12 mouse cellular contexts compared by ENCODE assay signal in genomic region chr4:154787960-154788702, GRCm38 (mm10). TPM values are rescaled to one million over a fixed set of nuclear protein-coding genes. Genes with fewer than 3 reads are reported as not detected.
DNase-seq lines count a peak whose midpoint lies in the region; ATAC-seq and TF ChIP-seq lines count a peak whose summit lies in the region.
"Had no signal": no experiment of that assay in that cellular context is flagged by ENCODE, and none has a peak within 500 bp of the region (broad histone marks: within the 10 kb centered on the region; RNA-seq: fewer than 3 reads in every experiment).

No protein-coding gene starts in this region.

- WGBS in intestine, embryonic 14.5 days, result 29% methylated on average over 13 of the region's 13 CpGs
- 53% methylated on average over 13 of the region's 13 CpGs for WGBS in intestine, postnatal 0 days
- WGBS in embryonic facial prominence, embryonic 14.5 days, result 38% methylated on average over 13 of the region's 13 CpGs
- WGBS in heart, postnatal 0 days, result 22% methylated on average over 13 of the region's 13 CpGs
- 83% methylated on average over 13 of the region's 13 CpGs for WGBS in midbrain, embryonic 10.5 days

- no peak overlapping the region for H3K9ac ChIP-seq in intestine, embryonic 14.5 days (ENCODE audit: low read length)
- no peak overlapping the region for H3K9ac ChIP-seq in intestine, postnatal 0 days (ENCODE audit: low read depth, low read length)
- 0 out of 2 replicates have a peak overlapping the region, but pooled peaks have one; percentile 36 for H3K9ac ChIP-seq in embryonic facial prominence, embryonic 14.5 days (ENCODE audit: low read depth, low read length)
- peak overlapping the region; percentile 30; the same call in 1 of the 2 replicates for H3K9ac ChIP-seq in heart, postnatal 0 days (replicated peaks; ENCODE audit: low read depth, low read length)

- no peak overlapping the region for H3K4me2 ChIP-seq in intestine, embryonic 14.5 days (ENCODE audit: low read length)
- H3K4me2 ChIP-seq in intestine, postnatal 0 days (replicated peaks; ENCODE audit: low read depth), result no peak overlapping the region
- no peak overlapping the region for H3K4me2 ChIP-seq in embryonic facial prominence, embryonic 14.5 days (ENCODE audit: low read depth, low read length)
- no peak overlapping the region for H3K4me2 ChIP-seq in heart, postnatal 0 days (ENCODE audit: low read depth, low read length)

- TF ChIP-seq CTCF in intestine, postnatal 0 days (IDR thresholded peaks at IDR 0.05; ENCODE audit: low read depth), result no peak
- TF ChIP-seq CTCF in heart, postnatal 0 days (IDR thresholded peaks at IDR 0.05; ENCODE audit: low read depth), result no peak

- DNase-seq in intestine, embryonic 14.5 days (ENCODE audit: low spot score), result no peak
- DNase-seq in embryonic facial prominence, embryonic 14.5 days (ENCODE audit: low spot score), result peak; percentile 76
- no peak for DNase-seq in heart, postnatal 0 days (ENCODE audit: low spot score)
- peak; percentile 54 for DNase-seq in lung, postnatal 14 days
- no peak for DNase-seq in layer of hippocampus, adult 18-20 months (ENCODE audit: low spot score in 2 of 2)
- no peak for DNase-seq in midbrain, embryonic 10.5 days (ENCODE audit: low spot score)
- DNase-seq: layer of hippocampus, adult 9-11 months; right cerebral cortex, postnatal 25 days; thymus, postnatal 25 days had no signal

- H3K27ac ChIP-seq in intestine, embryonic 14.5 days (ENCODE audit: low read depth), result peak overlapping the region; percentile 27; the same call in 1 of the 2 replicates
- no peak overlapping the region for H3K27ac ChIP-seq in intestine, postnatal 0 days (ENCODE audit: low read depth, low read length)
- peak overlapping the region; percentile 69 for H3K27ac ChIP-seq in embryonic facial prominence, embryonic 14.5 days (replicated peaks; ENCODE audit: low read depth, low read length)
- peak overlapping the region; percentile 40; the same call in 1 of the 2 replicates for H3K27ac ChIP-seq in heart, postnatal 0 days (ENCODE audit: low read depth)
- H3K27ac ChIP-seq in midbrain, embryonic 10.5 days (replicated peaks), result no peak overlapping the region

- no peaks in the 10 kb centered on the region for H3K36me3 ChIP-seq in intestine, embryonic 14.5 days (ENCODE audit: control insufficient read depth, insufficient read depth, low read length)
- H3K36me3 ChIP-seq in intestine, postnatal 0 days (ENCODE audit: control insufficient read depth, insufficient read depth), result no peaks in the 10 kb centered on the region
- H3K36me3 ChIP-seq in embryonic facial prominence, embryonic 14.5 days (ENCODE audit: control insufficient read depth, insufficient read depth, low read length), result no peaks in the 10 kb centered on the region
- no peaks in the 10 kb centered on the region for H3K36me3 ChIP-seq in heart, postnatal 0 days (replicated peaks; ENCODE audit: control insufficient read depth, insufficient read depth, low read length)
- no peaks in the 10 kb centered on the region for H3K36me3 ChIP-seq in midbrain, embryonic 10.5 days

- H3K9me3 ChIP-seq in intestine, embryonic 14.5 days (ENCODE audit: control insufficient read depth, low read length), result no peaks in the 10 kb centered on the region
- no peaks in the 10 kb centered on the region for H3K9me3 ChIP-seq in intestine, postnatal 0 days (ENCODE audit: control insufficient read depth)
- no peaks in the 10 kb centered on the region for H3K9me3 ChIP-seq in embryonic facial prominence, embryonic 14.5 days (ENCODE audit: control insufficient read depth, low read length)
- H3K9me3 ChIP-seq in heart, postnatal 0 days (replicated peaks; ENCODE audit: control insufficient read depth, low read length), result no peaks in the 10 kb centered on the region
- H3K9me3 ChIP-seq in midbrain, embryonic 10.5 days (replicated peaks), result no peaks in the 10 kb centered on the region

- peaks cover 24% of the 10 kb centered on the region for H3K4me1 ChIP-seq in intestine, embryonic 14.5 days (replicated peaks; ENCODE audit: control insufficient read depth, insufficient read depth, low read length)
- no peaks in the 10 kb centered on the region; the same call in 1 of the 2 replicates for H3K4me1 ChIP-seq in intestine, postnatal 0 days (replicated peaks; ENCODE audit: control insufficient read depth, insufficient read depth, low read length)
- H3K4me1 ChIP-seq in embryonic facial prominence, embryonic 14.5 days (ENCODE audit: control insufficient read depth, insufficient read depth, low read length), result peaks cover 22% of the 10 kb centered on the region
- peaks cover 24% of the 10 kb centered on the region for H3K4me1 ChIP-seq in heart, postnatal 0 days (ENCODE audit: control insufficient read depth, insufficient read depth)
- peaks cover 11% of the 10 kb centered on the region for H3K4me1 ChIP-seq in midbrain, embryonic 10.5 days

- no peak for TF ChIP-seq EP300 in heart, postnatal 0 days (IDR thresholded peaks at IDR 0.05; ENCODE audit: low read depth)

- ATAC-seq in intestine, embryonic 14.5 days (replicated peaks; ENCODE audit: low FRiP score, low TSS enrichment, low read depth), result no peak
- ATAC-seq in intestine, postnatal 0 days, result no peak
- peak; percentile 19; the same call in 1 of the 2 replicates for ATAC-seq in embryonic facial prominence, embryonic 14.5 days (ENCODE audit: low read depth)
- ATAC-seq in heart, postnatal 0 days (ENCODE audit: insufficient read depth, low read depth), result peak; percentile 22; the same call in 1 of the 2 replicates

- no peak overlapping the region for H3K4me3 ChIP-seq in intestine, embryonic 14.5 days (ENCODE audit: low read depth, low read length)
- no peak overlapping the region for H3K4me3 ChIP-seq in intestine, postnatal 0 days (ENCODE audit: low read depth, low read length)
- H3K4me3 ChIP-seq in embryonic facial prominence, embryonic 14.5 days (ENCODE audit: low read depth, low read length), result no peak overlapping the region
- no peak overlapping the region for H3K4me3 ChIP-seq in heart, postnatal 0 days (ENCODE audit: low read depth, low read length)
- H3K4me3 ChIP-seq in midbrain, embryonic 10.5 days, result no peak overlapping the region
- H3K4me3 ChIP-seq: erythroblast, embryonic 14.5 days had no signal

- H3K27me3 ChIP-seq in intestine, embryonic 14.5 days (replicated peaks; ENCODE audit: control insufficient read depth, insufficient read depth, low read length), result no peaks in the 10 kb centered on the region
- no peaks in the 10 kb centered on the region for H3K27me3 ChIP-seq in intestine, postnatal 0 days (replicated peaks; ENCODE audit: control insufficient read depth, insufficient read depth, low read length)
- H3K27me3 ChIP-seq in embryonic facial prominence, embryonic 14.5 days (replicated peaks; ENCODE audit: control insufficient read depth, insufficient read depth, low read length), result no peaks in the 10 kb centered on the region
- H3K27me3 ChIP-seq in heart, postnatal 0 days (ENCODE audit: control insufficient read depth, insufficient read depth, low read length), result 0 out of 2 replicates have a peak, but pooled peaks cover 2% of the 10 kb centered on the region
- H3K27me3 ChIP-seq in midbrain, embryonic 10.5 days (ENCODE audit: low read depth, poor library complexity, severe bottlenecking), result 0 out of 2 replicates have a peak, but pooled peaks cover 7% of the 10 kb centered on the region

RNA-seq across cellular contexts. Expression of gene Ttc34, which starts 49.1 kb away (rescaled TPM):
- polyA plus RNA-seq in intestine, embryonic 14.5 days (2014; fragmentation: Nextera tagmentation; extraction: Ambion mirVana), result 0.12 and 0.30 TPM in 2 replicates
- polyA plus RNA-seq in intestine, postnatal 0 days (2015; fragmentation: Nextera tagmentation; extraction: Ambion mirVana), result 0.08 TPM in 1 of 2 replicates, not detected in the other
- polyA plus RNA-seq in embryonic facial prominence, embryonic 14.5 days (2014; fragmentation: Nextera tagmentation; extraction: Ambion mirVana), result 0.22 and 0.45 TPM in 2 replicates
- 0.15 TPM in 1 of 2 replicates, not detected in the other for total RNA-seq in heart, postnatal 0 days (2014; rRNA removed; ENCODE audit: low replicate concordance)
- 0.12 and 0.25 TPM in 2 replicates for polyA plus RNA-seq in heart, postnatal 0 days (2015; fragmentation: Nextera tagmentation; extraction: Ambion mirVana)
- 1 to 10 TPM; 3.1 to 3.3 TPM for total RNA-seq in layer of hippocampus, adult 18-20 months (2021)
- 0.22 and 0.57 TPM in 2 replicates for polyA plus RNA-seq in midbrain, embryonic 10.5 days (2016; fragmentation: Nextera tagmentation; extraction: Ambion mirVana)
- total RNA-seq: hematopoietic stem cell, adult 5-6 weeks had no signal
- polyA plus RNA-seq: erythroblast, embryonic 14.5 days had no signal

Comparison
In these comparisons a context has a peak if more than half of its experiments do, and no peak if none do; other contexts are left out.
1. H3K27ac ChIP-seq: peak in intestine, embryonic 14.5 days (single experiment), embryonic facial prominence, embryonic 14.5 days (single experiment) and heart, postnatal 0 days (single experiment); none in intestine, postnatal 0 days (single experiment) and midbrain, embryonic 10.5 days (single experiment).
2. ATAC-seq: peak in embryonic facial prominence, embryonic 14.5 days (single experiment) and heart, postnatal 0 days (single experiment); none in intestine, embryonic 14.5 days (single experiment) and intestine, postnatal 0 days (single experiment).
3. DNase-seq: peak in embryonic facial prominence, embryonic 14.5 days (single experiment) and lung, postnatal 14 days (single experiment); none in intestine, embryonic 14.5 days (single experiment), heart, postnatal 0 days (single experiment), layer of hippocampus, adult 18-20 months (0 of 2) and midbrain, embryonic 10.5 days (single experiment).
4. H3K9ac ChIP-seq: peak in embryonic facial prominence, embryonic 14.5 days (single experiment) and heart, postnatal 0 days (single experiment); none in intestine, embryonic 14.5 days (single experiment) and intestine, postnatal 0 days (single experiment).